Comparison of ENCODE assay signal across 8 mouse cellular contexts in genomic region chr5:123143251-123143970, GRCm38 (mm10). TPM values are rescaled to one million over a fixed set of nuclear protein-coding genes. Genes with fewer than 3 reads are reported as not detected.
DNase-seq lines count a peak whose midpoint lies in the region; ATAC-seq lines count a peak whose summit lies in the region.
"Had no signal": no experiment of that assay in that cellular context is flagged by ENCODE, and none has a peak within 500 bp of the region (broad histone marks: within the 10 kb centered on the region; RNA-seq: fewer than 3 reads in every experiment).

No protein-coding gene starts in this region.

- ATAC-seq in hindbrain, embryonic 12.5 days (ENCODE audit: low FRiP score): no peak
- ATAC-seq in lung, embryonic 16.5 days (ENCODE audit: low read depth): no peak

- H3K9ac ChIP-seq in hindbrain, embryonic 12.5 days: peak overlapping the region; percentile 100
- H3K9ac ChIP-seq in lung, embryonic 16.5 days (ENCODE audit: low read length): peak overlapping the region; percentile 100

- peak overlapping the region; percentile 100 for H3K4me2 ChIP-seq in hindbrain, embryonic 12.5 days (replicated peaks)
- peak overlapping the region; percentile 99 for H3K4me2 ChIP-seq in lung, embryonic 16.5 days (ENCODE audit: low read depth, low read length)

- H3K36me3 ChIP-seq in embryonic facial prominence, embryonic 10.5 days (replicated peaks): peaks cover 43% of the 10 kb centered on the region
- peaks cover 23% of the 10 kb centered on the region for H3K36me3 ChIP-seq in hindbrain, embryonic 12.5 days
- H3K36me3 ChIP-seq in lung, embryonic 16.5 days (ENCODE audit: control insufficient read depth, insufficient read depth, low read length): peaks cover 9% of the 10 kb centered on the region

- peak overlapping the region; percentile 99 for H3K4me3 ChIP-seq in embryonic facial prominence, embryonic 10.5 days
- peak overlapping the region; percentile 98 for H3K4me3 ChIP-seq in hindbrain, embryonic 12.5 days
- H3K4me3 ChIP-seq in lung, embryonic 16.5 days (ENCODE audit: low read length): peak overlapping the region; percentile 74

- intact Hi-C loops in left cerebral cortex, postnatal 14 days (cut with DNase I): no loop called here

- peak; percentile 81 for DNase-seq in 3T3-L1 (ENCODE audit: low read depth, low spot score)
- DNase-seq in CD4-positive helper T cell, adult 2 months (ENCODE audit: low read depth, low spot score): peak; percentile 64
- peak; percentile 64 for DNase-seq in embryonic facial prominence, embryonic 10.5 days (ENCODE audit: low spot score)
- DNase-seq in testis, postnatal 14 days (ENCODE audit: low spot score): peak; percentile 71
- DNase-seq in left cerebral cortex, postnatal 14 days (ENCODE audit: low spot score in 2 of 2): no peak

- H3K9me3 ChIP-seq in embryonic facial prominence, embryonic 10.5 days: no peaks in the 10 kb centered on the region
- H3K9me3 ChIP-seq in hindbrain, embryonic 12.5 days (replicated peaks): no peaks in the 10 kb centered on the region
- no peaks in the 10 kb centered on the region for H3K9me3 ChIP-seq in lung, embryonic 16.5 days (ENCODE audit: control insufficient read depth, low read length)

- WGBS in embryonic facial prominence, embryonic 10.5 days: 1% methylated on average over 24 of the region's 24 CpGs
- WGBS in hindbrain, embryonic 12.5 days: under 1% methylated on average over 24 of the region's 24 CpGs
- 1% methylated on average over 23 of the region's 24 CpGs for WGBS in lung, embryonic 16.5 days

- H3K4me1 ChIP-seq in embryonic facial prominence, embryonic 10.5 days: peaks cover 58% of the 10 kb centered on the region
- peaks cover 40% of the 10 kb centered on the region for H3K4me1 ChIP-seq in hindbrain, embryonic 12.5 days
- H3K4me1 ChIP-seq in lung, embryonic 16.5 days (replicated peaks; ENCODE audit: control insufficient read depth, insufficient read depth, low read length): peaks cover 19% of the 10 kb centered on the region

- H3K27ac ChIP-seq in embryonic facial prominence, embryonic 10.5 days (replicated peaks): peak overlapping the region; percentile 100
- H3K27ac ChIP-seq in hindbrain, embryonic 12.5 days: peak overlapping the region; percentile 100
- H3K27ac ChIP-seq in lung, embryonic 16.5 days (ENCODE audit: low read length): peak overlapping the region; percentile 100

- no peaks in the 10 kb centered on the region for H3K27me3 ChIP-seq in embryonic facial prominence, embryonic 10.5 days (replicated peaks; ENCODE audit: low read depth, poor library complexity, severe bottlenecking)
- no peaks in the 10 kb centered on the region for H3K27me3 ChIP-seq in hindbrain, embryonic 12.5 days
- no peaks in the 10 kb centered on the region for H3K27me3 ChIP-seq in lung, embryonic 16.5 days (ENCODE audit: control insufficient read depth, insufficient read depth, low read depth, low read length)

RNA-seq across cellular contexts. Expression of gene Setd1b, which starts 1.4 kb away (rescaled TPM):
- 8.1 TPM in 2 replicates for polyA plus RNA-seq in embryonic facial prominence, embryonic 10.5 days (2016; fragmentation: Nextera tagmentation; extraction: Ambion mirVana)
- polyA plus RNA-seq in hindbrain, embryonic 12.5 days (2016; fragmentation: Nextera tagmentation; extraction: Ambion mirVana): 13.8 and 14.3 TPM in 2 replicates
- 8.4 and 9.1 TPM in 2 replicates for polyA plus RNA-seq in lung, embryonic 16.5 days (2015; fragmentation: Nextera tagmentation; extraction: Ambion mirVana)
- total RNA-seq in left cerebral cortex, postnatal 14 days (2021): 10 to 100 TPM; 31.3 to 31.4 TPM

RNA-seq across cellular contexts. Expression of gene Rhof, which starts 10.9 kb away (rescaled TPM):
- 1.2 and 2.2 TPM in 2 replicates for polyA plus RNA-seq in embryonic facial prominence, embryonic 10.5 days (2016; fragmentation: Nextera tagmentation; extraction: Ambion mirVana)
- 2.6 and 2.8 TPM in 2 replicates for polyA plus RNA-seq in hindbrain, embryonic 12.5 days (2016; fragmentation: Nextera tagmentation; extraction: Ambion mirVana)
- 5.3 and 5.6 TPM in 2 replicates for polyA plus RNA-seq in lung, embryonic 16.5 days (2015; fragmentation: Nextera tagmentation; extraction: Ambion mirVana)
- 10 to 100 TPM; 54.3 to 56.3 TPM for total RNA-seq in left cerebral cortex, postnatal 14 days (2021)

RNA-seq across cellular contexts. Expression of gene Psmd9, which starts 25.8 kb away (rescaled TPM):
- polyA plus RNA-seq in embryonic facial prominence, embryonic 10.5 days (2016; fragmentation: Nextera tagmentation; extraction: Ambion mirVana): 79.1 and 89.3 TPM in 2 replicates
- 70.2 and 74.6 TPM in 2 replicates for polyA plus RNA-seq in hindbrain, embryonic 12.5 days (2016; fragmentation: Nextera tagmentation; extraction: Ambion mirVana)
- polyA plus RNA-seq in lung, embryonic 16.5 days (2015; fragmentation: Nextera tagmentation; extraction: Ambion mirVana): 87.0 and 91.8 TPM in 2 replicates
- 10 to 100 TPM; 29.2 to 29.7 TPM for total RNA-seq in left cerebral cortex, postnatal 14 days (2021)

RNA-seq across cellular contexts. Expression of gene Hpd, which starts 39.1 kb away (rescaled TPM):
- polyA plus RNA-seq in embryonic facial prominence, embryonic 10.5 days (2016; fragmentation: Nextera tagmentation; extraction: Ambion mirVana): not detected in 2 replicates
- not detected in 2 replicates for polyA plus RNA-seq in hindbrain, embryonic 12.5 days (2016; fragmentation: Nextera tagmentation; extraction: Ambion mirVana)
- 0.18 and 0.91 TPM in 2 replicates for polyA plus RNA-seq in lung, embryonic 16.5 days (2015; fragmentation: Nextera tagmentation; extraction: Ambion mirVana)
- total RNA-seq in left cerebral cortex, postnatal 14 days (2021): not detected
- total RNA-seq: hematopoietic stem cell, adult 5-6 weeks had no signal

Comparison
In these comparisons a context has a peak if more than half of its experiments do, and no peak if none do; other contexts are left out.
1. DNase-seq: peak in 3T3-L1 (single experiment), CD4-positive helper T cell, adult 2 months (single experiment), embryonic facial prominence, embryonic 10.5 days (single experiment) and testis, postnatal 14 days (single experiment); none in left cerebral cortex, postnatal 14 days (0 of 2).
2. Peak in every context shown above with its lines, with median percentiles within 50 percentile points of each other: H3K27ac ChIP-seq and H3K4me3 ChIP-seq.